Mouse (Mus musculus) E14TG2a.4 (cell line): ENCODE data around the gene Otud4.

Experiments used
- CTCF ChIP-seq: conservative IDR thresholded peaks from 2 replicates; pipeline ENCODE4 v1.5.1; 2014; ENCODE audit warnings: low read length
- NANOG ChIP-seq: IDR thresholded peaks from 2 replicates; pipeline ENCODE4 v1.6.1; 2014; ENCODE audit warnings: borderline replicate concordance, low read length, mixed read lengths
- POU5F1 ChIP-seq: IDR thresholded peaks from 2 replicates; pipeline ENCODE4 v1.6.1; 2014; ENCODE audit warnings: low read length, borderline replicate concordance

DNA sequence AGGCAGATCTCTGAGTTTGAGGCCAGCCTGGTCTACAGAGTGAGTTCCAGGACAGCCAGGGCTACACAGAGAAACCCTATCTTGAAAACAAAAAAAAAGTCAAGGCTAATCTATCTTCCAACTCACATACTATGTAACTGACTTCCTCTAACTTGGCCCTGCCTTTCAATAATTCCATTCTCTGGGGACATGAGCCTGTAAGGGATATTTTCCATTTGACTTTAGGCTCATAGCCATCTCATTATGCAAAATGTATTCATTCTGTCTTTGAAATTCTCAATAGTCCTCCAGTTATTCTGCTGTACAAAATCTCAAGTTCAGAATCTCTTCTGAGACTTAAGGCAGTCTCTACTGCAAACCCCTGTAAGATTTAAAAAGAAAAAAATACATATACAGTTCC lies 82.1 kb downstream of the Otud4 start:
- TF ChIP-seq CTCF (no peak), POU5F1 (no peak), NANOG (no peak)
